Comparison of ENCODE assay signal across 24 mouse cellular contexts in the genomic region with DNA sequence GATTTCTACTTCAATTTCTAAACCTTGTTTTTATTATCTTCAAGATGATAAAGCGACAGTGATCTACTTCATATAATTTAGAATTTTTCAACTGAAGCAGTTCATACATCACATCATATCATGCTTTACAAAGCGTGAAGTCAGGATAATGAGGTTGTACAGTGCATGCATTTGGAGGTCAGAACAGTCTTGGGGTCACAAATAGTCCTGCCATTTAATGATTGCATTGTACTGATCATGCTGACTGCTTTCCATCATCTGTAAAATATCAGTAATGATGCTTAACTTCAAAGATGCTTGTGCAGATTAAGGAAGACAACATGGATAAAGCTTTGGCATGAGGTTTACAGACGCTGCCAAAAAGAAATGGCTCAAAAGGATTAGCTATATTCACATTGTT.
A peak's percentile ranks its signal among the peaks of the same experiment; 100 is the strongest.
DNase-seq lines count a peak whose midpoint lies in the region; ATAC-seq lines count a peak whose summit lies in the region.
"Had no signal": no experiment of that assay in that cellular context is flagged by ENCODE, and none has a peak within 500 bp of the region (broad histone marks: within the 10 kb centered on the region; RNA-seq: fewer than 3 reads in every experiment).

No protein-coding gene starts in this region.

- H3K9ac ChIP-seq in forebrain, embryonic 14.5 days (ENCODE audit: low read length), result no peak overlapping the region
- H3K9ac ChIP-seq: embryonic facial prominence, embryonic 13.5 days; forebrain, embryonic 12.5 days; forebrain, embryonic 15.5 days; forebrain, postnatal 0 days had no signal

- no peaks in the 10 kb centered on the region for H3K4me1 ChIP-seq in forebrain, embryonic 14.5 days (ENCODE audit: control insufficient read depth, insufficient read depth, low read length)
- no peaks in the 10 kb centered on the region for H3K4me1 ChIP-seq in forebrain, embryonic 10.5 days
- H3K4me1 ChIP-seq: embryonic facial prominence, embryonic 13.5 days; forebrain, embryonic 12.5 days had no signal

- H3K36me3 ChIP-seq in forebrain, embryonic 14.5 days (ENCODE audit: control insufficient read depth, insufficient read depth, low read length), result no peaks in the 10 kb centered on the region
- no peaks in the 10 kb centered on the region for H3K36me3 ChIP-seq in forebrain, embryonic 10.5 days (replicated peaks)
- H3K36me3 ChIP-seq: embryonic facial prominence, embryonic 13.5 days; forebrain, embryonic 12.5 days; forebrain, embryonic 15.5 days; G1E had no signal

- H3K27ac ChIP-seq in forebrain, embryonic 14.5 days (ENCODE audit: low read depth, low read length), result no peak overlapping the region
- H3K27ac ChIP-seq in forebrain, embryonic 10.5 days, result no peak overlapping the region
- H3K27ac ChIP-seq: embryonic facial prominence, embryonic 13.5 days; forebrain, embryonic 12.5 days; forebrain, embryonic 15.5 days had no signal

- 78% methylated on average over 3 of the region's 3 CpGs for WGBS in forebrain, embryonic 14.5 days
- 85% methylated on average over 3 of the region's 3 CpGs for WGBS in forebrain, embryonic 10.5 days

- peak; percentile 9 to 36 for DNase-seq in cerebellum, postnatal 10 days
- DNase-seq in forebrain, embryonic 14.5 days (ENCODE audit: low spot score), result peak; percentile 2
- DNase-seq in forebrain, embryonic 10.5 days (ENCODE audit: extremely low spot score, low spot score), result no peak
- DNase-seq in Muller cell, postnatal 12 days (ENCODE audit: inconsistent ontology term), result peak; percentile 23
- DNase-seq in retina, embryonic 14.5 days (ENCODE audit: low spot score), result peak; percentile 67
- DNase-seq in lung, adult 18-20 months, result no peak
- no peak for DNase-seq in frontal cortex, postnatal 10 days (ENCODE audit: low spot score in 2 of 2)
- DNase-seq: adrenal gland, adult 2 months; adrenal gland, postnatal 10 days; adrenal gland, postnatal 25 days; B cell, adult 2 months; cerebellum, adult 11 months; cerebellum, adult 18-20 months; cerebellum, adult 8-10 months; cerebellum, adult 9-11 months; cerebellum, postnatal 25 days; forebrain, postnatal 0 days had no signal

- H3K4me2 ChIP-seq in forebrain, embryonic 14.5 days (ENCODE audit: low read length), result no peak overlapping the region
- H3K4me2 ChIP-seq: embryonic facial prominence, embryonic 13.5 days; forebrain, embryonic 12.5 days; forebrain, embryonic 15.5 days had no signal

- no peaks in the 10 kb centered on the region for H3K9me3 ChIP-seq in forebrain, embryonic 14.5 days (replicated peaks; ENCODE audit: control insufficient read depth, low read length)
- H3K9me3 ChIP-seq in forebrain, embryonic 10.5 days, result no peaks in the 10 kb centered on the region
- H3K9me3 ChIP-seq: embryonic facial prominence, embryonic 13.5 days; forebrain, embryonic 12.5 days; forebrain, embryonic 15.5 days had no signal

- no peaks in the 10 kb centered on the region for H3K27me3 ChIP-seq in forebrain, embryonic 14.5 days (replicated peaks; ENCODE audit: control insufficient read depth, insufficient read depth, low read length)
- no peaks in the 10 kb centered on the region for H3K27me3 ChIP-seq in forebrain, embryonic 10.5 days (ENCODE audit: poor library complexity, severe bottlenecking)
- H3K27me3 ChIP-seq: CH12.LX; embryonic facial prominence, embryonic 13.5 days; forebrain, embryonic 12.5 days; forebrain, embryonic 15.5 days had no signal

- ATAC-seq in cerebellum, adult (ENCODE audit: insufficient number of reproducible peaks, low FRiP score, low TSS enrichment), result no peak
- ATAC-seq in forebrain, embryonic 14.5 days, result no peak
- ATAC-seq: CD4-positive, CD25-positive, alpha-beta regulatory T cell, adult 4 months; forebrain, embryonic 15.5 days; forebrain, postnatal 0 days had no signal

- no peak overlapping the region for H3K4me3 ChIP-seq in forebrain, embryonic 14.5 days (ENCODE audit: low read depth, low read length)
- no peak overlapping the region for H3K4me3 ChIP-seq in forebrain, embryonic 10.5 days
- H3K4me3 ChIP-seq: embryonic facial prominence, embryonic 13.5 days; forebrain, embryonic 12.5 days; forebrain, embryonic 15.5 days had no signal

Comparison
In these comparisons a context has a peak if more than half of its experiments do, and no peak if none do; other contexts are left out.
1. DNase-seq: peak in cerebellum, postnatal 10 days (2 of 2), forebrain, embryonic 14.5 days (single experiment), Muller cell, postnatal 12 days (single experiment) and retina, embryonic 14.5 days (single experiment); none in forebrain, embryonic 10.5 days (single experiment), lung, adult 18-20 months (0 of 2) and frontal cortex, postnatal 10 days (0 of 2).